Mouse (Mus musculus): ENCODE measurements at regions not wholly inside any gene's neighbourhood (a gene's known extent, or its start where the extent isn't known, plus 50 kb on each side); places are given as distances from the start of the nearest gene placed in this dataset.

- no peak for DNase-seq
Measured at GRCm38 (mm10) chr6:94890165-94890564, 190.2 kb upstream of the Lrig1 start.

GRCm38 (mm10) chr6:94889271-94889670 is 189.3 kb upstream of the Lrig1 start:
- no peak for DNase-seq

GRCm38 (mm10) chr6:94881139-94881538 is 181.2 kb upstream of the Lrig1 start:
- DNase-seq: no peak

- no peak for DNase-seq
Measured at GRCm38 (mm10) chr6:94875841-94876240, 175.9 kb upstream of the Lrig1 start.

GRCm38 (mm10) chr6:94875065-94875464 is 175.1 kb upstream of the Lrig1 start:
- no peak for DNase-seq

- DNase-seq: peak; percentile 23
Measured at GRCm38 (mm10) chr6:94874415-94874814, 174.5 kb upstream of the Lrig1 start.

GRCm38 (mm10) chr6:94867952-94868351 is 168.0 kb upstream of the Lrig1 start:
- DNase-seq: no peak

GRCm38 (mm10) chr6:94865498-94865897 is 165.5 kb upstream of the Lrig1 start:
- no peak for DNase-seq

- no peak for DNase-seq
Measured at GRCm38 (mm10) chr6:94858121-94858621, 158.2 kb upstream of the Lrig1 start.

GRCm38 (mm10) chr6:94850121-94850520 is 150.2 kb upstream of the Lrig1 start:
- DNase-seq: no peak

- DNase-seq: no peak
Measured at GRCm38 (mm10) chr6:94849533-94849932, 149.6 kb upstream of the Lrig1 start.

GRCm38 (mm10) chr6:94848437-94848836 is 148.5 kb upstream of the Lrig1 start:
- DNase-seq: peak; percentile 39

- DNase-seq: no peak
Measured at GRCm38 (mm10) chr6:94845821-94846220, 145.9 kb upstream of the Lrig1 start.

- DNase-seq: no peak
Measured at GRCm38 (mm10) chr6:94842856-94843255, 142.9 kb upstream of the Lrig1 start.

GRCm38 (mm10) chr6:94841881-94842280 is 141.9 kb upstream of the Lrig1 start:
- no peak for DNase-seq

GRCm38 (mm10) chr6:94835742-94836141 is 135.8 kb upstream of the Lrig1 start:
- no peak for DNase-seq

GRCm38 (mm10) chr6:94834551-94834950 is 134.6 kb upstream of the Lrig1 start:
- DNase-seq: no peak

- no peak for DNase-seq
Measured at GRCm38 (mm10) chr6:94830801-94831200, 130.8 kb upstream of the Lrig1 start.

- DNase-seq: peak; percentile 63
Measured at GRCm38 (mm10) chr6:94829246-94829645, 129.3 kb upstream of the Lrig1 start.

- no peak for DNase-seq
Measured at GRCm38 (mm10) chr6:94826656-94827055, 126.7 kb upstream of the Lrig1 start.

GRCm38 (mm10) chr6:94818220-94818619 is 118.3 kb upstream of the Lrig1 start:
- no peak for DNase-seq

GRCm38 (mm10) chr6:94816161-94816560 is 116.2 kb upstream of the Lrig1 start:
- no peak for DNase-seq

GRCm38 (mm10) chr6:94814711-94815110 is 114.8 kb upstream of the Lrig1 start:
- DNase-seq: no peak

- DNase-seq: no peak
Measured at GRCm38 (mm10) chr6:94813481-94814148, 113.7 kb upstream of the Lrig1 start.

- DNase-seq: no peak
Measured at GRCm38 (mm10) chr6:94811846-94812245, 111.9 kb upstream of the Lrig1 start.

All from right cerebral cortex, adult 18-20 months (tissue).